Comparison of ENCODE assay signal across 21 mouse cellular contexts in the genomic region with DNA sequence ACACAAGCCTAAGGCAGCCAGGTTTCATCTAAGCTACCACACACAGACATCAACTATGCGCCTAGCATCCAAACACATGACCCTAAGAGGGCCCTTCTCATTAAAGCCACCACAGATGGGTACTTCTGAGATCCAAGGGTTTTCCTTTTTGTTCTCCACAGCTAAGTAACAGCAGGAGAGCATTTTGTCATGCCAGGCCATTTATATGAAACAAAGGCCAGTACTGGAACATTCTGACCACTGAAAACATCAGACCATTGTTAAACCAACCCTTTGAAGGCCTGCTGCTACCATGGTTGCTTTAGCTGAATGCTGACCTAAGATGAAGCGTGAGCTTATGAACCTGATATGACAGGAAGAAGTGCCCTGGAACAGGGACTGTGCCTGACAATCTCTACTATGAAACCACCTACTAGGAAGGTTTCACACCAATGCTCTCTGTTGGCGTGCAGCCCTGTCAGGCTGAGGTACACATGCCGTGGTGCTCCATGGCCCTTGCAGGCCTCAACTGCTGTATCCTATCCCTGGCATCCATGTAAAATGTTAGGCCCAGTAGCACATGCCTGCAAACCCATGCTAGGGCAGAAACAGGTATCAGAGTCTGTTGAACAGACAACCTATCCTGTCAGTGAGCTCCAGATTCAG. TPM values are rescaled to one million over a fixed set of nuclear protein-coding genes. Genes with fewer than 3 reads are reported as not detected.
A peak's percentile ranks its signal among the peaks of the same experiment; 100 is the strongest.
DNase-seq lines count a peak whose midpoint lies in the region; ATAC-seq and TF ChIP-seq lines count a peak whose summit lies in the region.
"Had no signal": no experiment of that assay in that cellular context is flagged by ENCODE, and none has a peak within 500 bp of the region (broad histone marks: within the 10 kb centered on the region; RNA-seq: fewer than 3 reads in every experiment).

No protein-coding gene starts in this region.

- H3K27me3 ChIP-seq in forebrain, postnatal 0 days (ENCODE audit: insufficient read depth, low read length) = no peaks in the 10 kb centered on the region
- H3K27me3 ChIP-seq in forebrain, embryonic 11.5 days (ENCODE audit: control insufficient read depth, insufficient read depth, low read length) = no peaks in the 10 kb centered on the region
- no peaks in the 10 kb centered on the region for H3K27me3 ChIP-seq in midbrain, embryonic 13.5 days
- H3K27me3 ChIP-seq in midbrain, embryonic 15.5 days (replicated peaks) = no peaks in the 10 kb centered on the region
- H3K27me3 ChIP-seq: forebrain, embryonic 12.5 days had no signal

- TF ChIP-seq CTCF in forebrain, postnatal 0 days (IDR thresholded peaks at IDR 0.05; ENCODE audit: low read depth) = no peak

- no peak overlapping the region for H3K4me3 ChIP-seq in forebrain, postnatal 0 days (ENCODE audit: low read depth, low read length)
- no peak overlapping the region for H3K4me3 ChIP-seq in forebrain, embryonic 11.5 days (ENCODE audit: low read depth, low read length)
- H3K4me3 ChIP-seq in midbrain, embryonic 13.5 days (replicated peaks) = no peak overlapping the region
- H3K4me3 ChIP-seq in midbrain, embryonic 15.5 days = no peak overlapping the region
- H3K4me3 ChIP-seq: forebrain, embryonic 12.5 days; heart, embryonic 10.5 days had no signal

- no peaks in the 10 kb centered on the region for H3K4me1 ChIP-seq in forebrain, postnatal 0 days (ENCODE audit: insufficient read depth)
- H3K4me1 ChIP-seq in forebrain, embryonic 11.5 days (replicated peaks; ENCODE audit: control insufficient read depth, insufficient read depth, low read length) = peaks cover 3% of the 10 kb centered on the region; the same call in 1 of the 2 replicates
- H3K4me1 ChIP-seq in midbrain, embryonic 13.5 days (replicated peaks) = peaks cover 15% of the 10 kb centered on the region
- H3K4me1 ChIP-seq in midbrain, embryonic 15.5 days = peaks cover 6% of the 10 kb centered on the region; the same call in 1 of the 2 replicates

- H3K4me2 ChIP-seq in forebrain, postnatal 0 days (ENCODE audit: low read depth) = no peak overlapping the region
- no peak overlapping the region for H3K4me2 ChIP-seq in forebrain, embryonic 11.5 days (ENCODE audit: low read depth, low read length, severe bottlenecking)
- H3K4me2 ChIP-seq in midbrain, embryonic 13.5 days (replicated peaks) = no peak overlapping the region
- no peak overlapping the region for H3K4me2 ChIP-seq in midbrain, embryonic 15.5 days
- H3K4me2 ChIP-seq: forebrain, embryonic 12.5 days had no signal

- H3K9ac ChIP-seq in forebrain, postnatal 0 days = no peak overlapping the region
- no peak overlapping the region for H3K9ac ChIP-seq in forebrain, embryonic 11.5 days (ENCODE audit: low read length)
- no peak overlapping the region for H3K9ac ChIP-seq in midbrain, embryonic 13.5 days (replicated peaks)
- no peak overlapping the region for H3K9ac ChIP-seq in midbrain, embryonic 15.5 days
- H3K9ac ChIP-seq: forebrain, embryonic 12.5 days had no signal

- ATAC-seq in forebrain, postnatal 0 days = peak; percentile 25; the same call in 1 of the 2 replicates
- no peak for ATAC-seq in forebrain, embryonic 11.5 days (replicated peaks; ENCODE audit: low FRiP score)
- no peak for ATAC-seq in midbrain, embryonic 13.5 days
- ATAC-seq in midbrain, embryonic 15.5 days (replicated peaks) = no peak
- ATAC-seq: intestine, embryonic 16.5 days had no signal

- no peaks in the 10 kb centered on the region for H3K9me3 ChIP-seq in forebrain, postnatal 0 days (ENCODE audit: low read length)
- no peaks in the 10 kb centered on the region for H3K9me3 ChIP-seq in forebrain, embryonic 11.5 days (ENCODE audit: control insufficient read depth, low read length)
- H3K9me3 ChIP-seq in midbrain, embryonic 13.5 days = no peaks in the 10 kb centered on the region
- H3K9me3 ChIP-seq in midbrain, embryonic 15.5 days = no peaks in the 10 kb centered on the region
- H3K9me3 ChIP-seq: forebrain, embryonic 12.5 days; G1E; heart, embryonic 10.5 days had no signal

- 57% methylated on average over 4 of the region's 4 CpGs for WGBS in forebrain, postnatal 0 days
- 51% methylated on average over 4 of the region's 4 CpGs for WGBS in forebrain, embryonic 11.5 days
- WGBS in midbrain, embryonic 13.5 days = 55% methylated on average over 4 of the region's 4 CpGs
- WGBS in midbrain, embryonic 15.5 days = 61% methylated on average over 4 of the region's 4 CpGs

- H3K27ac ChIP-seq in forebrain, postnatal 0 days (ENCODE audit: low read depth, low read length) = no peak overlapping the region
- H3K27ac ChIP-seq in forebrain, embryonic 11.5 days (ENCODE audit: low read depth, low read length) = no peak overlapping the region
- H3K27ac ChIP-seq in midbrain, embryonic 13.5 days = peak overlapping the region; percentile 31; the same call in 1 of the 2 replicates
- H3K27ac ChIP-seq in midbrain, embryonic 15.5 days = no peak overlapping the region
- H3K27ac ChIP-seq: forebrain, embryonic 12.5 days; heart, embryonic 10.5 days had no signal

- no peak for DNase-seq in forebrain, postnatal 0 days
- DNase-seq in forebrain, embryonic 11.5 days (ENCODE audit: low spot score) = no peak
- peak; percentile 41 to 45 for DNase-seq in cerebellum, postnatal 36 days
- DNase-seq in kidney, adult 9 months = no peak
- no peak for DNase-seq in gastrocnemius, postnatal 25 days
- DNase-seq: adrenal gland, postnatal 10 days; kidney, postnatal 10 days; layer of hippocampus, adult 9-11 months; lung, postnatal 14 days; thymus, adult 18-20 months had no signal

- H3K36me3 ChIP-seq in forebrain, postnatal 0 days (ENCODE audit: insufficient read depth) = no peaks in the 10 kb centered on the region
- H3K36me3 ChIP-seq in forebrain, embryonic 11.5 days (ENCODE audit: control insufficient read depth, insufficient read depth, low read length) = no peaks in the 10 kb centered on the region; the same call in 1 of the 2 replicates
- peaks cover 4% of the 10 kb centered on the region; the same call in 1 of the 2 replicates for H3K36me3 ChIP-seq in midbrain, embryonic 13.5 days
- no peaks in the 10 kb centered on the region for H3K36me3 ChIP-seq in midbrain, embryonic 15.5 days (replicated peaks)
- H3K36me3 ChIP-seq: G1E had no signal

RNA-seq across cellular contexts. Expression of gene Gm49361, which starts 29.2 kb away (rescaled TPM):
- not detected in 2 replicates for total RNA-seq in forebrain, postnatal 0 days (2014; rRNA removed)
- polyA plus RNA-seq in forebrain, postnatal 0 days (2015; fragmentation: Nextera tagmentation; extraction: Ambion mirVana) = not detected in 2 replicates
- polyA plus RNA-seq in forebrain, embryonic 11.5 days (2014; fragmentation: Nextera tagmentation; extraction: Ambion mirVana) = not detected in 2 replicates
- not detected in 2 replicates for polyA plus RNA-seq in midbrain, embryonic 13.5 days (2015; fragmentation: Nextera tagmentation; extraction: Ambion mirVana)
- polyA plus RNA-seq in midbrain, embryonic 15.5 days (2015; fragmentation: Nextera tagmentation; extraction: Ambion mirVana) = not detected in 2 replicates
- under 1 TPM in 1 of 2 experiments, not detected in 1; 0.51 TPM for total RNA-seq in gastrocnemius, postnatal 25 days (2021)
- total RNA-seq: G1E; megakaryocyte-erythroid progenitor cell, adult 5-6 weeks had no signal
- polyA plus RNA-seq: embryonic facial prominence, embryonic 14.5 days; forebrain, embryonic 12.5 days; G1E; heart, embryonic 10.5 days; intestine, embryonic 16.5 days; limb, embryonic 14.5 days; liver, embryonic 16.5 days; neural tube, embryonic 14.5 days had no signal

RNA-seq across cellular contexts. Expression of gene Lats2, which starts 41.5 kb away (rescaled TPM):
- total RNA-seq in forebrain, postnatal 0 days (2014; rRNA removed) = 7.8 and 259 TPM in 2 replicates
- polyA plus RNA-seq in forebrain, postnatal 0 days (2015; fragmentation: Nextera tagmentation; extraction: Ambion mirVana) = 3.9 and 5.0 TPM in 2 replicates
- polyA plus RNA-seq in forebrain, embryonic 11.5 days (2014; fragmentation: Nextera tagmentation; extraction: Ambion mirVana) = 14.0 and 16.6 TPM in 2 replicates
- 7.8 and 9.6 TPM in 2 replicates for polyA plus RNA-seq in midbrain, embryonic 13.5 days (2015; fragmentation: Nextera tagmentation; extraction: Ambion mirVana)
- 7.6 TPM in 2 replicates for polyA plus RNA-seq in midbrain, embryonic 15.5 days (2015; fragmentation: Nextera tagmentation; extraction: Ambion mirVana)
- total RNA-seq in gastrocnemius, postnatal 25 days (2021) = 10 to 100 TPM; 13.6 to 19.8 TPM

RNA-seq across cellular contexts. Expression of gene Xpo4, which starts 51.5 kb away (rescaled TPM):
- total RNA-seq in forebrain, postnatal 0 days (2014; rRNA removed) = 18.9 and 21.2 TPM in 2 replicates
- polyA plus RNA-seq in forebrain, postnatal 0 days (2015; fragmentation: Nextera tagmentation; extraction: Ambion mirVana) = 6.0 and 8.5 TPM in 2 replicates
- 35.6 and 39.1 TPM in 2 replicates for polyA plus RNA-seq in forebrain, embryonic 11.5 days (2014; fragmentation: Nextera tagmentation; extraction: Ambion mirVana)
- polyA plus RNA-seq in midbrain, embryonic 13.5 days (2015; fragmentation: Nextera tagmentation; extraction: Ambion mirVana) = 16.5 and 17.9 TPM in 2 replicates
- 12.9 and 13.1 TPM in 2 replicates for polyA plus RNA-seq in midbrain, embryonic 15.5 days (2015; fragmentation: Nextera tagmentation; extraction: Ambion mirVana)
- total RNA-seq in gastrocnemius, postnatal 25 days (2021) = 10 to 100 TPM in 1 of 2 experiments, 1 to 10 TPM in 1; 6.4 to 10.1 TPM

Comparison
In these comparisons a context has a peak if more than half of its experiments do, and no peak if none do; other contexts are left out.
1. DNase-seq: peak in cerebellum, postnatal 36 days (2 of 2); none in forebrain, postnatal 0 days (single experiment), forebrain, embryonic 11.5 days (single experiment), kidney, adult 9 months (single experiment) and gastrocnemius, postnatal 25 days (single experiment).